Mouse (Mus musculus) midbrain, embryonic 10.5 days (tissue): ENCODE measurements at regions not wholly inside any gene's neighbourhood (a gene's known extent, or its start where the extent isn't known, plus 50 kb on each side); places are given as distances from the start of the nearest gene placed in this dataset.

Experiments used
- DNase-seq: peaks from one replicate; pipeline ENCODE4 v3.0.0-alpha.2; 2017; ENCODE audit warnings: low spot score
- H3K27ac ChIP-seq: fragments of 300-500 bp; sonication (generic); replicated peaks from 2 replicates; pipeline ENCODE4 v1.5.1; 2016; ENCODE audit warnings: mild to moderate bottlenecking
- H3K27me3 ChIP-seq: fragments of 300-500 bp; sonication (generic); 2 replicates; pipeline ENCODE4 v1.6.1; 2016; ENCODE audit warnings: low read depth, mild to moderate bottlenecking; ENCODE audit not compliant: poor library complexity, severe bottlenecking
- H3K36me3 ChIP-seq: fragments of 300-500 bp; sonication (generic); 2 replicates; pipeline ENCODE4 v1.6.1; 2016; ENCODE audit warnings: mild to moderate bottlenecking, moderate library complexity
- H3K4me1 ChIP-seq: fragments of 300-500 bp; sonication (generic); 2 replicates; pipeline ENCODE4 v1.6.1; 2016
- H3K4me3 ChIP-seq: fragments of 300-500 bp; sonication (generic); 2 replicates; pipeline ENCODE4 v1.5.1; 2016; ENCODE audit warnings: mild to moderate bottlenecking, moderate library complexity
- H3K9me3 ChIP-seq: fragments of 300-500 bp; sonication (generic); replicated peaks from 2 replicates; pipeline ENCODE4 v1.6.1; 2016; ENCODE audit warnings: mild to moderate bottlenecking
- WGBS: fragments of 180-500 bp; shearing (Covaris S2); methylation state at CpG from one replicate; pipeline ENCODE4 v1.1.7; 2016; 5-methylcytosine and 5-hydroxymethylcytosine counted together

DNA sequence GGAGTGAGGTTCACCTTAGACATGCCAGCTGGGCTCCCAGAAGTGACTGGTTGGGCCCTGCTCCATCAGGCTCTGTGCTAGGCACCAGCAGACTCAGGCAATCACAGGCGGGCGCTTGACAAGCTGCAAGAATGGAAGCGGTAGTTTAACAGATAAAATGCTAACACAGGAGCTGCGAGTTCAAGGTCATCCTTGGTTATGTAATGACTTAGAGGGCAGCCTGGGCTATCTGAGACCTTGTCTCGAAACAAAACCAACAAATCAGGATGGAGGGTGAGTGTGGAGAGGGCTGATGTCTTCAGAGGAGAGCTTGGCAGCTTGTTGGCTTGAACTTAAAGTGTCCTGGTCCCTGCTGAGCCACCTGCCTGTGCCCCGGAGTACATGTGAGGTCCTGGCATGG is 107.6 kb downstream of the Vegfa start:
- Histone ChIP-seq H3K27ac (no peak overlapping the region), H3K4me1 (peaks cover 41% of the 10 kb centered on the region), H3K9me3 (no peaks in the 10 kb centered on the region), H3K4me3 (no peak overlapping the region), H3K36me3 (no peaks in the 10 kb centered on the region), H3K27me3 (peaks cover 30% of the 10 kb centered on the region)
- DNase-seq: no peak
- 93% methylated on average over 6 of the region's 6 CpGs for WGBS

DNA sequence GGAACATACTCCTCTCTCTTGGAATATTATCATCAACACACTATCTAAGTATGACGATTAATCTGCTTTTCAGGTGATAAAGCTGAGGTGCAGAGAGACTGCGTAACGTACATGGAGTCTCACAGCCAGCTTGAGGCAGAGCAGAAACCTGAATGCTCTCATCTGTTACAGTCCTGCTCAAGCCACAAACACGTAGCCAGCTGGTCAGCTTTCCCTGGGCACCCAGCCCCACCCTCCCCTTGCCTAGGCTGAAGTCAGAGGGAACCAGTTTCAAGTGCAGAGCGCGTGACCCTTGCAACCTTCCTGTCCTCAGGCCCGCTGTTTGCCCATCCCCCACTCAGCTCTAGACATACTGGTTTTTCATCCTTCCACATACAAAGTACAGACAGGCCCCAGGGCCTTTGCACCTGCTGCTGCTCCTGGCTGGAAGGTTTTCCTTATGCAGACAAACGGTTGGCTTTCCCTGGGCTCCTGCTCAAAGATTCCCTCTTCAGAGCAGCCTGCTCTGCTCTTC is 108.9 kb downstream of the Vegfa start:
- H3K9me3 ChIP-seq: no peaks in the 10 kb centered on the region
- peaks cover 38% of the 10 kb centered on the region for H3K4me1 ChIP-seq
- no peak overlapping the region for H3K4me3 ChIP-seq
- DNase-seq: no peak
- H3K27me3 ChIP-seq: peaks cover 20% of the 10 kb centered on the region
- no peaks in the 10 kb centered on the region for H3K36me3 ChIP-seq
- WGBS: 82% methylated on average over 8 of the region's 8 CpGs
- no peak overlapping the region for H3K27ac ChIP-seq

DNA sequence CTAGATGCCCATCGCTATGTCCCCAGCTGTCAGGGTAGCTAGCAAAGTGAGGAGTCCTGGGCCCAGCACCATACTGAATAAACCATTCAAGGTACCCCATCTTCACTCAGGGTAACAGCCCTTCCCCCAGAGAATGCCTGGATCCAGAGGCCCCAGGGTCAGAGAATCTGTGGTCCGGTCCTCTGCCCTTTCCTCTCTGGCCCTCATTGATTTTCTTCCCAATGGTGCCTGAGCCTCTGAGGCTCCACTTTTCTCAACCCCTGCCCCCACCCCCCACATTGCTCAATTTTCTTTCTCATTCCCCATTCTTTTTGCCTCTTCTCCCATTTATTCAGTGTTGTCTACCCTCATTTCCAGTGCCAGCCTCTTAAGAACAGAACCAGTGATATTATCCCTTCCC is 114.5 kb downstream of the Vegfa start:
- Histone ChIP-seq H3K36me3 (no peaks in the 10 kb centered on the region), H3K9me3 (peaks cover 4% of the 10 kb centered on the region), H3K4me3 (no peak overlapping the region), H3K27ac (no peak overlapping the region), H3K27me3 (no peaks in the 10 kb centered on the region), H3K4me1 (peaks cover 25% of the 10 kb centered on the region)
- 92% methylated on average over 2 of the region's 2 CpGs for WGBS
- no peak for DNase-seq

DNA sequence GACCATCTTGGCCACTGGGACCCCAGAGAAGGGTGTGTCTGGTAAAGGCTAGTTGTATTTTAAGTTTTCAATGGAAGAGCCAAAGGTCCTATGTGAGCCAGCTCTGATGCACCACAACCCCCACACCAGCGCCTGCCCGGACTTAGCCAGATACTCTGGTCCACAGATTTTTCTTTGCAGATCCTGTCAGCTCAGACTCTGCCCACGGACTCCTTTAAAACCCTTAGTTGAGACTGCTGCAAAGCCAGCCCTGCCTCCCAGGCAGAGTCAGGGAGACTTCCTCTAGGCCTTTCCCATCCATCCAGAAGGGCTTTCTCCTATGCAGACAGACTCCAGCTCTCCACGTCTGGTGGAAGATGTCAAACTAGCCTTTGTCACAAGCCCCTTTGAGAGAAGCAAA is 115.2 kb downstream of the Vegfa start:
- H3K36me3 ChIP-seq: no peaks in the 10 kb centered on the region
- no peak overlapping the region for H3K27ac ChIP-seq
- H3K4me3 ChIP-seq: no peak overlapping the region
- peaks cover 18% of the 10 kb centered on the region for H3K4me1 ChIP-seq
- H3K9me3 ChIP-seq: peaks cover 11% of the 10 kb centered on the region
- DNase-seq: no peak
- H3K27me3 ChIP-seq: no peaks in the 10 kb centered on the region
- 75% methylated on average over 4 of the region's 4 CpGs for WGBS

DNA sequence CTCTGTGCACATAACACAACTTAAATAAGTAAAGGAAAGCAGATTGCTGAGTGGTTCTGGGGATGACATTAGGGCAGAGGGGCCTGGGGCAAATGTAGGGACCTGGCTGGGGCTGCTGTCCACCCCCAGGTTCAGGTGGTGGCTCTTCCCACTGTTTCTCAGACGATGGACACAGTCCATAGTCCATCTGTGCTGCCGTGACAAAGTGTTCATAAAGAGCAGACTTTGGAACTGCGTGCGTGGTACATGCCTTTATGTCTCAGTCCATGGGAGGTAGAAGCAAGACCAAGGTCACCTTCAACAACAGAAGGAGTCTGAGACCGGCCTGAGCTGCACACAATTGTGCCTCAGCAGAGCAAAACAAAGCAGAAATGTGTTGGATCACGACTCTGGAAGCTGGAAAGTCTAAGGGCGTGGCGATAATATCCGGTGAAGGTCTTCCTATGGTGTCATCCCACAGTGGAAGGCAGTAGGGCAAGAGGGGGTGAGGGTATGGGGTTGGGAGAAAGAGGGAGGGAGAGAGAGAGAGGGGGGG is 117.4 kb downstream of the Vegfa start:
- H3K4me1 ChIP-seq: peaks cover 6% of the 10 kb centered on the region
- H3K9me3 ChIP-seq: peaks cover 15% of the 10 kb centered on the region
- H3K27ac ChIP-seq: no peak overlapping the region
- 88% methylated on average over 9 of the region's 9 CpGs for WGBS
- no peaks in the 10 kb centered on the region for H3K36me3 ChIP-seq
- H3K4me3 ChIP-seq: no peak overlapping the region
- DNase-seq: no peak
- no peaks in the 10 kb centered on the region for H3K27me3 ChIP-seq

DNA sequence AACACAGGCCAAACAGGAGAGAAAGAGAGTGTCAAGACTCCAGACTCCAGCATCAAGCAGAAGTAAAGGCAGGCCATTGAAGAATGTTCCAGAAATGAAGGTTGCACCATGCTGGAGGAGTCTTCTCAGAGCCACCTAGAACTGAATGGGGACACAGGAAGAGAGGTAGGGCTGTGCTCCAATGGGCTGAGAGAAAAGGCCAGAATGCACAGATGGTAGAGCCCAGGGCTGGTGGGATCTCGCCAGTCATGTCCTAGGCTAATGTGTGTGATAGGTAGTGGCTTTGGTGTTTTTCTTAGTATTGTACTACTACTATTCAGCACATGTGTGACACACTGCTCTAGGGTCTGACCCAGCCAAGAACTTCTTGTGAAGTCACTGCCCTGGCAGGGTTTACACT is 117.9 kb downstream of the Vegfa start:
- H3K4me3 ChIP-seq: no peak overlapping the region
- H3K27me3 ChIP-seq: no peaks in the 10 kb centered on the region
- H3K27ac ChIP-seq: no peak overlapping the region
- 87% methylated on average over 1 of the region's 1 CpGs for WGBS
- DNase-seq: no peak
- H3K9me3 ChIP-seq: peaks cover 15% of the 10 kb centered on the region
- no peaks in the 10 kb centered on the region for H3K36me3 ChIP-seq
- H3K4me1 ChIP-seq: peaks cover 2% of the 10 kb centered on the region; the same call in 1 of the 2 replicates

DNA sequence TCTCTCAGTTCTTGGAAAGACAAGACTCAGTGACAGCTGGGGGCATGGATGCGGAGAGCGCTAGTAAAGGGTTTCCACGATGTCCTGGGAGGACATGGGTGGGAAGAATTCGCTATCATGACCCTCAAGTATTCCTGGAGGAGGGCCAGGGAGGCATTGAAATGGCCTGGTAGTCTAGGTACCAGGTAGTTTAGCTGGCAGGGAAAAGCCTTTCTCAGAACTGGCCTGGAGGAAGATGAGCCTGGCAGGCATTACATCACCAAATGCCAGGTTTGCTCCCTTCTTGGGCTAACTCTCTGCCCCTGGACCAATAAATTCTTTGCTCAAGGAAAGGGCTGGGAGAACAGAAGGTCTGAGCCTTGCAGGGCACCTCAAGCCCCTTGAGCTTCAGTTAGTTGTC is 118.5 kb downstream of the Vegfa start:
- no peak for DNase-seq
- H3K27ac ChIP-seq: no peak overlapping the region
- 0 out of 2 replicates have a peak, but pooled peaks cover 2% of the 10 kb centered on the region for H3K4me1 ChIP-seq
- H3K4me3 ChIP-seq: no peak overlapping the region
- H3K36me3 ChIP-seq: no peaks in the 10 kb centered on the region
- H3K27me3 ChIP-seq: no peaks in the 10 kb centered on the region
- H3K9me3 ChIP-seq: peaks cover 15% of the 10 kb centered on the region
- WGBS: 94% methylated on average over 4 of the region's 4 CpGs

DNA sequence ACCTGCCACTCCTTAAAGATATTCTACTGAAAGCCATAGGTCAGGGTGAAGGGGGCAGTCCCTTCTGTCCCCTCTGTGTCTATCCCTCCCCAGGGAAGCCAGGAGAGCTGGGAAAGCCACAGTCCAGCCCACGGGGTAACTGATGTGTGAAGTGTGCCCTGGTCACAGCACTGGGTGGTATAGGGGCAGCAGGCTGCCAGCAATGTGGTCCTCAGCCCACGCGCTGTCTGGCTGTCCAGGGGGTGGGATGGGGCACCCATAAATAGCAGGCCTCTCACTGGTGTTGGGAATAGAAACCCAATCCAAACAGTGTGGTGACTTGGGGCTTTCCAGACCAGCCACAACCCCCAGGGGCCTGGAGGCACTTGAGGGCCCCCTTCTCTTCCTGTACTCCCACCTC is 120.0 kb downstream of the Vegfa start:
- Histone ChIP-seq H3K4me1 (peaks cover 14% of the 10 kb centered on the region), H3K27me3 (no peaks in the 10 kb centered on the region), H3K36me3 (no peaks in the 10 kb centered on the region), H3K27ac (no peak overlapping the region), H3K9me3 (peaks cover 15% of the 10 kb centered on the region), H3K4me3 (no peak overlapping the region)
- 100% methylated on average over 3 of the region's 3 CpGs for WGBS
- no peak for DNase-seq

DNA sequence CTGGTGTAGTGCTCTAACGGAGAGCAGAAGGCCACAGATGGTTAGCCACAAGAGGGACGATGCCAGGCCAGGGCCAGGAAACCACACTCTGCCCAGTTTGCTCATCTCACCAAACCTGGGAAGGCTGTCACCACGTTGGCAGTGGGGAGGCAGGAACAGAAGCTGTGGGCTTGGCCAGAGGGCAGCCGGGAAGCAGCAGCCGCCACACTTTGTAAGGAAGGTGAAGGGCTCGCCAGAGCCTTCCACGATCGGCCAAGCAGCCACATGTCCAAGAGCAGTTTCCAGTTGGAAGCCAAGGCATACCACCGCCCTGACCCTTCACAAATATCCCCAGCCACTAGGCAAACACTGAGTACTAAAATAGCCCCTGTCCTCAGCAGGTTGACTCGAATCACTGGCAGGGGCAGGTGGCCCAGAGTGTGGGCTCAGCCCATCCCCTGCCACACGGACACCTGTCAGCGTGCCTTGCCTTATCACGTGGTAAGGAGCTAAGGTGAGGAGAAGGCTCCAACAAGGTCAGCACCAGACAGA is 120.9 kb downstream of the Vegfa start:
- WGBS: 91% methylated on average over 13 of the region's 13 CpGs
- no peak for DNase-seq
- Histone ChIP-seq H3K4me3 (no peak overlapping the region), H3K27me3 (no peaks in the 10 kb centered on the region), H3K9me3 (peaks cover 15% of the 10 kb centered on the region), H3K36me3 (no peaks in the 10 kb centered on the region), H3K27ac (no peak overlapping the region), H3K4me1 (peaks cover 14% of the 10 kb centered on the region)

DNA sequence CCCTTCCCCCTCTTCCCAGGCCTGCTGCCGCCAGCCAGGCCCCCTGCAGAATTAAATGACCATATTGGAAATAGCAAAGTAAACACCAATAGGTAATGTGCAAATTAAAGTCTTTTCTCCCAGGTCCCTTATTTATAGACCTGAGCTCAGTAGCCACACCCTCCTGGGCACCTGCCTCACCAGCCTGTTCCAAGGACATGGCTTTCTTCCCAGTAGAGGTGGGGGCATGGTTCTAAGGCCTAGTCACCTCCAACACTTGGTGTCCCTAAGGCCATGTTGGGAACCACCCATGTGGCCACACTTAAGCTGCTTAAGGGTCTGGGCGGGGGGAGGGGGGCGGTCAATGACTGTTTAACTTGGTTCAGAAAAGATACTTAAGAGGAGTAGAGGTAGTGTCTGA is 121.9 kb downstream of the Vegfa start:
- no peaks in the 10 kb centered on the region for H3K36me3 ChIP-seq
- 85% methylated on average over 3 of the region's 3 CpGs for WGBS
- no peak for DNase-seq
- no peak overlapping the region for H3K27ac ChIP-seq
- no peaks in the 10 kb centered on the region for H3K27me3 ChIP-seq
- H3K9me3 ChIP-seq: peaks cover 15% of the 10 kb centered on the region
- peaks cover 14% of the 10 kb centered on the region for H3K4me1 ChIP-seq
- no peak overlapping the region for H3K4me3 ChIP-seq

DNA sequence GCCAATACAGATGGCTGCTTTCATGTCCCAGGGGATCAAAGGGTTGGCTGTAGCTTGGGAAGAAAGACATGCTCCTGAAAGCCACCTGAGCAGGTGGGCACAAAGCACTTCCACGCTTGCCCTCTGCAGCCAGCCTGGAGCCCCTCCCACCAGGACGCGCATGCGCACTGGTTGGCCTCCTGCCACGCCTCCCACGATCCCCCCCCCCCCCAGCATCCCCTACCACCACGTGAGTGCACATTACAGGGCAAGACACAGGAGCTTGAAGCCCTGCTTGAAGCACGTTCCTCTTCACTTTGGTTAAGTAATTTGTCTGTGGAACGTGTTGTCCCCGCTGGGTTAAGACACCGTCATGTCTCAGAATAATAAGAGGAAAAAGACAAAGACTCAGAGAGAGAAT is 124.6 kb downstream of the Vegfa start:
- DNase-seq: no peak
- WGBS: 67% methylated on average over 11 of the region's 11 CpGs
- Histone ChIP-seq H3K36me3 (no peaks in the 10 kb centered on the region), H3K4me1 (peaks cover 24% of the 10 kb centered on the region), H3K4me3 (no peak overlapping the region), H3K9me3 (peaks cover 10% of the 10 kb centered on the region), H3K27me3 (no peaks in the 10 kb centered on the region), H3K27ac (peak overlapping the region; percentile 42; the same call in 1 of the 2 replicates)

DNA sequence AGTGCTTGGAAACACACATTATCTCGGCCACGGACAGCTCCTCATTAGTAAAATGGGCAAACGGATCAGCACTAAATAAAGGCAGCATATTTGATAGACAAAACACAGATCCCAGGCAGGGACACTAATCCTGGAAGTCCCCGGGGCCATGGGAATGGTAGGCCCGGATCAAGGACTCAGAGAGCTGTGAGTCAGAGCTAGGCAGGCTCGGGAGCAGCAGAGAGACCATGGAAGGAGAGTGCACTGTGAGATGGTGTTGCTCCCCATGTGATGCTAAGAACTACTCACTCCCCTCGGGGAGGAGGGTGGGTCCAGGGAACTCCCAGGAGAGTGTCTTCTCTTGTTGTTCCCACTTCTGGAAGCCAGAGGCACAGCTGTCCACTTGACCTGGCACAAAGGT is 126.6 kb downstream of the Vegfa start:
- WGBS: 71% methylated on average over 7 of the region's 7 CpGs
- H3K4me3 ChIP-seq: no peak overlapping the region
- no peaks in the 10 kb centered on the region for H3K27me3 ChIP-seq
- H3K36me3 ChIP-seq: no peaks in the 10 kb centered on the region
- H3K4me1 ChIP-seq: peaks cover 24% of the 10 kb centered on the region
- no peak for DNase-seq
- H3K9me3 ChIP-seq: no peaks in the 10 kb centered on the region
- H3K27ac ChIP-seq: no peak overlapping the region

DNA sequence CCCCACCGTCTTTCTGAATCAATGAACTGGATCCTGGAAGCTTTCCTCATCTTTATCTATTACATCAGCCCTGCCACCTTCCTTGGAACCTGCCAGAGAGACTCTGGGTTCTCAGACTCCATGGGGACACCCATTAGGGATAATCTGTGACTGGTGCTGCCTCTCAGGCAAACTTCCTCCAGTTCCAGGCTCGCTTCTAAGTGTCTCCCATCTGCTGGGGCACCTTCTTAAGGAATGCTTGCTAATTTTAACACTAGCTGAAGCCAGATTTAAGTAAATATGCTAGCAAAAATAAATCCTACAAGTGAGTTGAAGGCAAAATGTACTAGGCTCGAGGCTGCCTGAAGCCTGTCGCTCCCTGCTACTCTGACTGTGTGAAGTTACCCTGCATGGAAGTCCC is 127.9 kb downstream of the Vegfa start:
- Histone ChIP-seq H3K27me3 (no peaks in the 10 kb centered on the region), H3K4me3 (no peak overlapping the region), H3K36me3 (no peaks in the 10 kb centered on the region), H3K9me3 (no peaks in the 10 kb centered on the region; the same call in 1 of the 2 replicates), H3K27ac (no peak overlapping the region), H3K4me1 (peaks cover 24% of the 10 kb centered on the region)
- 69% methylated on average over 4 of the region's 4 CpGs for WGBS
- DNase-seq: no peak
